Mouse (Mus musculus) natural killer cell, adult 2 months (primary cell): ENCODE results near the gene Krtap4-8.
"Not testable (repeated sequence)": the region's sequence is repeated elsewhere in the genome, so short reads cannot be mapped to it uniquely, and the experiment has no call there.

Source experiments
- DNase-seq, 2 experiments: peaks; one replicate each; pipeline ENCODE4 v3.0.0; 2022; ENCODE audit warnings: low spot score in 2 of 2

Krtap4-8 gene

GRCm38 (mm10) chr11:99780604-99781003, at the start of gene Krtap4-8:
Krtap4-8 (minus strand) TSS chr11:99780704.
- DNase-seq = no peak

GRCm38 (mm10) chr11:99815566-99815965, 35.1 kb upstream of the Krtap4-8 start, which contains the start of gene Gm11564:
Gm11564 (minus strand) TSS chr11:99815666.
- DNase-seq = not testable (repeated sequence)

- not testable (repeated sequence) for DNase-seq
Measured at GRCm38 (mm10) chr11:99809792-99810191, 29.3 kb upstream of the Krtap4-8 start, which contains the start of gene Krtap4-13. Krtap4-13 (minus strand) TSS chr11:99809892.

- not testable (repeated sequence) for DNase-seq
Measured at GRCm38 (mm10) chr11:99804346-99804745, 23.8 kb upstream of the Krtap4-8 start, which contains the start of gene Gm11554. Gm11554 (minus strand) TSS chr11:99804446.

GRCm38 (mm10) chr11:99798832-99799231, 18.3 kb upstream of the Krtap4-8 start, which contains the start of gene Gm11569:
Gm11569 (minus strand) TSS chr11:99798932.
- DNase-seq = not testable (repeated sequence)

GRCm38 (mm10) chr11:99793367-99793766, 12.9 kb upstream of the Krtap4-8 start, which contains the start of gene Gm11596:
Gm11596 (minus strand) TSS chr11:99793467.
- no peak for DNase-seq

GRCm38 (mm10) chr11:99784900-99785299, 4.4 kb upstream of the Krtap4-8 start, which contains the start of gene Krtap4-9:
Krtap4-9 (plus strand) TSS chr11:99785200.
- DNase-seq = not testable (repeated sequence)

- DNase-seq = no peak
Measured at GRCm38 (mm10) chr11:99778401-99778800, 2.1 kb downstream of the Krtap4-8 start.

GRCm38 (mm10) chr11:99772813-99773212, 7.7 kb downstream of the Krtap4-8 start, which contains the start of gene Gm11595:
Gm11595 (minus strand) TSS chr11:99772913.
- DNase-seq = not testable (repeated sequence)

- no peak for DNase-seq
Measured at GRCm38 (mm10) chr11:99768410-99768809, 12.1 kb downstream of the Krtap4-8 start.

- DNase-seq = no peak
Measured at GRCm38 (mm10) chr11:99758877-99759276, 21.6 kb downstream of the Krtap4-8 start.

GRCm38 (mm10) chr11:99743985-99744384, 36.5 kb downstream of the Krtap4-8 start:
- DNase-seq = no peak

- no peak for DNase-seq
Measured at GRCm38 (mm10) chr11:99734190-99734589, 46.3 kb downstream of the Krtap4-8 start, which contains the start of gene Gm14180. Gm14180 (minus strand) TSS chr11:99734290.
